Mouse (Mus musculus) heart, embryonic 14.5 days (tissue): ENCODE data around the gene Dcaf11. TPM values are rescaled to one million over a fixed set of nuclear protein-coding genes. Genes with fewer than 3 reads are reported as not detected.

ENCODE experiments used
- ATAC-seq: fragments of 200-750 bp; cut with Nextera tagmentation; 2 replicates; pipeline ENCODE4 v1.8.0; 2017; ENCODE audit warnings: low read depth, moderate TSS enrichment; ENCODE audit not compliant: insufficient number of reproducible peaks, insufficient read depth, low FRiP score
- H3K27ac ChIP-seq, 2 experiments: fragments of 200-500 bp in 1 of 2; fragments of 300-500 bp in 1 of 2; sonication (generic) in 1 of 2; replicated peaks in 1 of 2; 2 replicates each; pipeline ENCODE4 v1.5.1; 2012 to 2014; ENCODE audit warnings: low read depth in 2 of 2, low read length in 2 of 2, control low read depth in 1 of 2, mild to moderate bottlenecking in 1 of 2, mixed read lengths in 1 of 2; ENCODE audit not compliant: control insufficient read depth in 1 of 2, insufficient read depth in 1 of 2
- H3K27me3 ChIP-seq: fragments of 300-500 bp; sonication (generic); 2 replicates; pipeline ENCODE4 v1.6.1; 2014; ENCODE audit warnings: mild to moderate bottlenecking, low read length, control low read depth; ENCODE audit not compliant: control insufficient read depth, insufficient read depth
- H3K36me3 ChIP-seq: fragments of 300-500 bp; sonication (generic); 2 replicates; pipeline ENCODE4 v1.6.1; 2014; ENCODE audit warnings: mild to moderate bottlenecking, control low read depth, low read length, mixed read lengths; ENCODE audit not compliant: control insufficient read depth, insufficient read depth
- H3K4me1 ChIP-seq, 2 experiments: fragments of 200-500 bp in 1 of 2; fragments of 300-500 bp in 1 of 2; sonication (generic) in 1 of 2; 2 replicates each; pipeline ENCODE4 v1.6.1; 2012 to 2014; ENCODE audit warnings: low read length in 2 of 2, control low read depth in 1 of 2, mixed read lengths in 1 of 2; ENCODE audit not compliant: control insufficient read depth in 2 of 2, insufficient read depth in 2 of 2
- H3K4me2 ChIP-seq: fragments of 300-500 bp; sonication (generic); 2 replicates; pipeline ENCODE4 v1.6.1; 2014; ENCODE audit warnings: mild to moderate bottlenecking, low read length
- H3K4me3 ChIP-seq, 2 experiments: fragments of 200-500 bp in 1 of 2; fragments of 300-500 bp in 1 of 2; sonication (generic) in 1 of 2; 2 replicates each; pipeline ENCODE4 v1.5.1; 2012 to 2014; ENCODE audit warnings: low read length in 2 of 2, mild to moderate bottlenecking in 2 of 2, control low read depth in 1 of 2, low read depth in 1 of 2, moderate library complexity in 1 of 2; ENCODE audit not compliant: control insufficient read depth in 1 of 2, insufficient read depth in 1 of 2
- H3K9ac ChIP-seq: fragments of 300-500 bp; sonication (generic); 2 replicates; pipeline ENCODE4 v1.6.1; 2014; ENCODE audit warnings: mild to moderate bottlenecking, low read length
- H3K9me3 ChIP-seq: fragments of 300-500 bp; sonication (generic); 2 replicates; pipeline ENCODE4 v1.6.1; 2016; ENCODE audit warnings: low read length, control low read depth; ENCODE audit not compliant: control insufficient read depth
- WGBS: fragments of 180-500 bp; shearing (Covaris S2); extraction: QIAGEN DNeasy Blood & Tissue Kit; methylation state at CpG from one replicate; pipeline ENCODE4 v1.1.7; 2014; 5-methylcytosine and 5-hydroxymethylcytosine counted together
- polyA plus RNA-seq: library from polyadenylated mRNA; unstranded; fragments of >200 nt; fragmentation: Nextera tagmentation; extraction: Ambion mirVana; gene quantifications from 2 replicates; pipeline ENCODE4 v1.2.1, GENCODE M21; 2014

Gene Dcaf11
- 68.1 and 74.1 TPM in 2 replicates for polyA plus RNA-seq

DNA sequence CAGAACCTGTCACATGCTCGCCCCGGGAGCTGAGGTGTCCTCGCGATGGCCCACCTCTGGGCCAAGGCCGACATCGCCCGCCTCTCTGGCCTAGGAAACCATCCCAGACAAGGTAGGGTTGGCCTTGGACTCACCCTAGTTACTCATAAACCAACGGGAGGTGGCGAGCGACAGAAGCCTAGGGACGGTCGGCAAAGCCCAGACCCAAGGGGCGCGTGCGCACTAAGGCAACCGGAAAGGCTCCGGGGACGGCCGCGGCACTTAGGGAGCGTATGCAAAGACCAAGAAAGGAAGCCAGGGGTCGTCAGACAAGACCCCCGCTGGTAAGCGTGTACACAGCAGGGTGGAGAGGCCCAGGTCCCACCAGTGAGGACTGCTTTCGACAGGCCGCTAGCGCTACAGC is at the start of gene Dcaf11:
TSS of gene Dcaf11 (plus strand) at position 208 of the 403 bp plus-strand sequence.
- H3K9ac ChIP-seq = peak within 1 kb of the TSS; percentile 92
- H3K4me2 ChIP-seq = peak within 1 kb of the TSS; percentile 65
- peaks cover 22% of the 10 kb centered on the region for H3K36me3 ChIP-seq
- peak; percentile 74 for ATAC-seq
- peak within 1 kb of the TSS; percentile 96 to 100 for H3K27ac ChIP-seq
- no peaks in the 10 kb centered on the region for H3K9me3 ChIP-seq
- no peaks in the 10 kb centered on the region for H3K27me3 ChIP-seq
- peaks cover 7 to 13% of the 10 kb centered on the region in 2 experiments for H3K4me1 ChIP-seq
- WGBS = 0% methylated on average over 27 of the region's 27 CpGs
- H3K4me3 ChIP-seq = peak within 1 kb of the TSS; percentile 60 to 75

DNA sequence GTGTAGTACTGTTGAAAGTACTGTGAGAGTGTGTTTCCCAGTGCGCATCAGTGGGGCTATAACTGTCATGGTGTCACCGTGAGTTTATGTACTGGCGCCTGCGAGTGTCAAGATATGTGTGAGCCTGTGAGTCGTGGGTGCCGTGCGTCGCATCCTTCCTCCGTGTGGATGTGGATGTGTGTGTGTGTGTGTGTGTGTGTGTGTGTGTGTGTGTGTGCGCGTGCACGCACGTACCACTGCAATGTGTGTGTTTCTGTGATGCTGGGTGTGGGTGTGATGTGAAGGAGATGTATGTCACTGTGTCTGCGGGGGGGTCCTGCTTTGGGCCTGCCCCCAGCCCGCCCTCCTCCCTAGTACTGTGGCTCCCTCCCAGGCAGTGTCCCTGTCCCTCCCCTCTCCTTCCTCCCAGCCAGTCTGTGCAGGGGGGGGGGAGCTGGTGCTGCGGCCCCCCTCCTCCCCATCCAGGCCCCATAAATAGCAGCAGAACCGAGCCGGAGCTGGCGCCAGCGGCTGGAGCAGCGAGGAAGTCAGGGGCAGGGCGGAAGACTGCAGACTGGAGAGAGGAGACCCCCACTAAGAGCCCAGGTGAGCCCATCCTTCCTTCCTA is 49.6 kb upstream of the Dcaf11 start, which contains the start of gene Cpne6:
TSS of gene Cpne6 (plus strand) at position 321 of the 607 bp plus-strand sequence.
- H3K4me2 ChIP-seq = peak within 1 kb of the TSS; percentile 27
- H3K4me3 ChIP-seq = no peak within 1 kb of the TSS
- no peak for ATAC-seq
- peaks cover 6 to 9% of the 10 kb centered on the region in 2 experiments; a peak in 3 of 4 replicates for H3K4me1 ChIP-seq
- H3K27me3 ChIP-seq = peaks cover 23% of the 10 kb centered on the region
- H3K9me3 ChIP-seq = no peaks in the 10 kb centered on the region
- no peak within 1 kb of the TSS for H3K27ac ChIP-seq
- no peak within 1 kb of the TSS for H3K9ac ChIP-seq
- H3K36me3 ChIP-seq = no peaks in the 10 kb centered on the region
- WGBS = 56% methylated on average over 22 of the region's 22 CpGs

DNA sequence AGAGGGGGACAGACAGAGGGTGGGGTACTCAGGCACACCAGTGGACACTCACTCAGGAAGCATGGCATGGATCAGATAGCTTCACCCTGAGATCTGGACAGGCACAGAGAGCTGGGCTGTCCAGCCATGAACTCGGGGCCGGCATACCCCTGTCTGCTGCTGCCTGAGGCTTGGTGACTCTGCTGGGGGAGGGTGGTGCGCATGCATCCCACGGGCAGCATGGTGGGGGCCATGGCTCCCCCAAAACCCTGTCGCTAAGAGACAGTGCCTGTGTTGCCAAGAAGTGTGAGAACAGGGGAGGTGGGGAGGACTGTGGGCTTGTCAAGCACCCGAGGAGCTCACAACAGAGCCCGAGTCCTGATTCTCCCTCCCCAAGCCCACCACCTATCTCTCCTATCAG is 48.8 kb upstream of the Dcaf11 start:
- no peak for ATAC-seq
- Histone ChIP-seq H3K27me3 (peaks cover 26% of the 10 kb centered on the region), H3K9me3 (no peaks in the 10 kb centered on the region), H3K4me2 (peak overlapping the region; percentile 27; the same call in 1 of the 2 replicates), H3K4me1 (peaks cover 6 to 9% of the 10 kb centered on the region in 2 experiments; a peak in 3 of 4 replicates), H3K36me3 (no peaks in the 10 kb centered on the region), H3K27ac (no peak overlapping the region), H3K9ac (no peak overlapping the region), H3K4me3 (no peak overlapping the region)
- WGBS = 29% methylated on average over 7 of the region's 7 CpGs

DNA sequence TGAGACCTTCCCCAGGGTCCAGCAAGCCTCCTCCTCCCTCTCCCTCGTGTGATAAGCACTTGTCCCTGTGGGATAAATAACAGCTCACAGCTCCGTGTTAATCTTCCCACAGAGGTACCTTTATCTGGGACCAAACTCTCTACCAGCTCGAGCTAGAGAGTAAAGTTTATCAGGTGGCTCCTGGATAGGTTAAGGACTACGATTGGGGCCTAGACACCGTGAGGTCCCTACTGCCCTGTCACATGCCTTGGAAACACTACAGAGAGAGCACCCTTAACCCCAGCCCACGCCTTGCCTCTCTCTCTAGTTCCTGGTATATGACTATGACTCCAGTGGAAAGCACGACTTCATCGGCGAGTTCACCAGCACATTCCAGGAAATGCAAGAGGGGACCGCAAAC is 45.9 kb upstream of the Dcaf11 start:
- Histone ChIP-seq H3K9ac (no peak overlapping the region), H3K4me2 (no peak overlapping the region), H3K27me3 (peaks cover 52% of the 10 kb centered on the region), H3K36me3 (no peaks in the 10 kb centered on the region), H3K4me3 (no peak overlapping the region), H3K27ac (no peak overlapping the region), H3K9me3 (no peaks in the 10 kb centered on the region), H3K4me1 (peaks cover 6 to 9% of the 10 kb centered on the region in 2 experiments; a peak in 3 of 4 replicates)
- WGBS = 28% methylated on average over 10 of the region's 10 CpGs
- no peak for ATAC-seq

DNA sequence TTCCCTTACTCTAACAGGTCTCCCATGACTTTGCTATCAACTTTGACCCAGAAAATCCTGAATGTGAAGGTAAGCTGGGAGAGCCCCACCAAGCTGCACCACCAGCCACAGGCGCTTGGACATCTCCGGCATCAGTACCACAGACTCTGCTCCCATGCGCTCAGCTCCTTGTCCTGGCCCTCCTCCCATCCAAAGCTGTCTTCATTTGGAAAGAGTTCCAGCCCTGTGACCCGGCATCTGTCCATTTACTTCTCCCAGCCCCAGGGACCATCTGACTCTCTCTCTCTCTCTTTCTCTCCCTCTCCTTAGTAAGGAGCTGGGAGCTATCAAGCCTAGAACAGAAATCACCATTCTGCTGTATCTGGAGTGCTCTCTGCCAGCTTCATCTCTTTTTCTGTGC is 44.0 kb upstream of the Dcaf11 start:
- Histone ChIP-seq H3K9ac (no peak overlapping the region), H3K4me3 (no peak overlapping the region), H3K4me1 (peaks cover 0 to 3% of the 10 kb centered on the region in 2 experiments; a peak in 3 of 4 replicates), H3K27me3 (peaks cover 70% of the 10 kb centered on the region), H3K9me3 (no peaks in the 10 kb centered on the region), H3K27ac (no peak overlapping the region), H3K4me2 (no peak overlapping the region), H3K36me3 (no peaks in the 10 kb centered on the region)
- 87% methylated on average over 4 of the region's 4 CpGs for WGBS
- ATAC-seq = no peak

DNA sequence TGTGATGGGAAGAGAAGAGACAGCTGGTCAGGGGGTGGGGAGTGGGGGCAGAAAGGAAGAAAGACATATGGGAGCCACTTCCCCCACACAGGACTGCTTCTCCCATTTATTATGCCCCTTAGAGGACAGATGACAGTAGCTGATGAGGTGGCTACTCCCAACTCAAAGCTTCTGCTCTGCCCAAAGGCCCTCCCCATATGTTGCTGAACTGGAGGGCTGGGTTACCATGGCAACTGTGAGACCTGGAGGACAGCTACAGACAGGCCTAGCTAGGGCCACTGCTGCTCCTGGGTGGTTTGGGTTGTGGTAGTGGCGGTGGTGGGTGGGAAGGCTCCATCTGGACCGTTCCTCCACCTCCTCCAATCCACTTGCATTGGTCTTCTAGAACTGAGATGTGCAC is 40.9 kb upstream of the Dcaf11 start:
- no peak for ATAC-seq
- H3K36me3 ChIP-seq = no peaks in the 10 kb centered on the region
- H3K4me3 ChIP-seq = no peak overlapping the region
- H3K27me3 ChIP-seq = peaks cover 80% of the 10 kb centered on the region
- H3K9me3 ChIP-seq = no peaks in the 10 kb centered on the region
- H3K27ac ChIP-seq = no peak overlapping the region
- peaks cover under 1 to 3% of the 10 kb centered on the region in 2 experiments; a peak in 2 of 4 replicates for H3K4me1 ChIP-seq
- no peak overlapping the region for H3K4me2 ChIP-seq
- H3K9ac ChIP-seq = no peak overlapping the region
- WGBS = 76% methylated on average over 2 of the region's 2 CpGs

DNA sequence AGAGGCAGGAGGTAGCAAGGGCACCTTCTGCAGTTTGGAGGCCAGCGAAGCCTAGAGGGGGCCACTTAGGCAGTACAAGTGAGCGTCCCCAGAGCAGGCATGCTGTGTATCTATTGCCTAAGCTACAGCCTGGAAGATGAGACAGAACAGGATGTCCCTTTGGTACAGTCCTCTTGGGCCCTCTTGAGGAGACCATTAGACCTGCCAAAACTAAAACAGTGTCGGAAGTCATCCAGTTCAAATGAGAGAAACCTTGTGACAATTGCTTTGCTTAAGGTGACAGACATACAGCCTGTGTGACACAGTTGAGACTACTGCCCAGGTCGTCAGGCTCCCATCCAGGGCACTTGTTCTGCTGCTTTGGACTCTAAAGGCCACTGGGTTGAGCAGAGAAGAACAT is 40.2 kb upstream of the Dcaf11 start:
- 54% methylated on average over 4 of the region's 4 CpGs for WGBS
- Histone ChIP-seq H3K4me1 (peaks cover 5 to 6% of the 10 kb centered on the region in 2 experiments; a peak in 3 of 4 replicates), H3K27me3 (peaks cover 81% of the 10 kb centered on the region), H3K9ac (no peak overlapping the region), H3K4me3 (no peak overlapping the region), H3K9me3 (no peaks in the 10 kb centered on the region), H3K4me2 (no peak overlapping the region), H3K36me3 (no peaks in the 10 kb centered on the region), H3K27ac (no peak overlapping the region)
- ATAC-seq = no peak
